Mouse (Mus musculus): ENCODE data around the gene Prok2. TPM values are rescaled to one million over a fixed set of nuclear protein-coding genes. Genes with fewer than 3 reads are reported as not detected.
A peak's percentile ranks its signal among the peaks of the same experiment; 100 is the strongest.

Prok2 gene
- total and polyA plus RNA-seq, 3 experiments, result 0.21 TPM; not detected in 2

DNA sequence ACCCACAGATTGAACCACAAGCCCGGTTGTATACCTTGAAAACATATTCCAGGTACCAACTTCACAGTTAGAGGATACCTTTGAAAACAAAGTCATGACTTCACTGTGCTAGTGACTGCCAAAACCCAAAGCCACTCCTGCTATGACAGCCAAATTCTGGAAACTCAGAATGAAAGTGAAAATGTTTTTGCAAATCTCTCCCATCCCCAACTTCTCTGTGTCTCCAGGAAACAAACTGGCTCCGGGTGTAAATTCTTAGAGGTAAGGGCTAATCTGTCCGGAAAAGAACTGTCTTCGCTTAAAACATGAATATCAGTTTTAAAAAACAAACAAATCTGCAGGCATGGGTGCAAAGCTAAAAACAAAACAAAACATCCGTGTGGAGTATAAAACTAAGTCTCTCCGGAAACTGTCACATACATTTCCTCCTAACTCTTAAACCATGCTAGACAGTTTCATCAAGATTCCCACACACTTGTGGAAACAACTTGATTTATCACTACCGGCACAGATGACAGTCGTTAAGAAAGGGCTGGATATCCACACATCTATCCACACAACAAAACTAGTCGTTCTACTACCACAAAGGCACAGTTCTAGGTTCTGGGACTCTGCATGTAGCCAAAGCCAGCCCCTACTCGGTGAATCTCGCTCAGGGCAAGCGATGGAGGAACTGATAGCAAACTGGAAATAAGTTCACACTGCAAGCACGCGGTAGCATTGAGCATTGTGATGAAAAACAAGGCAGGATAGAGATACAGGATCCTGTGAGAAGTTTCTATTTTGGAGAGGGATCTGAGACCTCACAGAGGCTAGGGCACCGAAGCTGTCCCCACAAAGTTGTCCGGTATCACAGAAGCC, 60.5 kb downstream of the Prok2 start:
- peak; percentile 71 for DNase-seq (ENCODE audit: extremely low read depth)
- Histone ChIP-seq H3K9me3 (replicated peaks; ENCODE audit: low read length) (no peaks in the 10 kb centered on the region), H3K4me3 (replicated peaks in 1 of 3; ENCODE audit: low read depth in 2 of 3, low read length in 2 of 3, poor library complexity in 1 of 3) (peak overlapping the region; percentile 81 to 93 (median 84)), H3K27ac (ENCODE audit: insufficient read depth, low read depth) (peak overlapping the region; percentile 55), H3K79me2 (replicated peaks; ENCODE audit: control insufficient read depth, extremely low read depth, insufficient read depth, poor library complexity, severe bottlenecking) (peaks cover 10% of the 10 kb centered on the region; the same call in 1 of the 2 replicates), H3K4me2 (ENCODE audit: insufficient read depth, low read depth, poor library complexity, severe bottlenecking) (peak overlapping the region; percentile 48), H3K9ac (ENCODE audit: insufficient read depth, low read depth) (peak overlapping the region; percentile 46), H3K27me3 (replicated peaks) (peaks cover 5% of the 10 kb centered on the region), H3K4me1 (ENCODE audit: control insufficient read depth in 1 of 2, insufficient read depth in 2 of 2) (peaks cover 24 to 37% of the 10 kb centered on the region in 2 experiments), H3K36me3 (replicated peaks in 1 of 2; ENCODE audit: control insufficient read depth in 1 of 2, insufficient read depth in 1 of 2, low read length in 1 of 2) (peaks cover 0 to 16% of the 10 kb centered on the region in 2 experiments)
- dilution Hi-C loops (cut with MboI; ENCODE audit: extremely low pct_ligation_motif_present, extremely low pct_unique_long_range_greater_than_20kb, low sequenced_read_pairs), result no loop called here
- in situ Hi-C loops (cut with MboI; ENCODE audit: low pct_ligation_motif_present, low pct_unique_long_range_greater_than_20kb, low sequenced_read_pairs), result loop anchor here (25.0 kb wide), 1 partner anchor 122 kb away; no protein-coding TSS in a partner anchor
- TF ChIP-seq MXI1 (IDR thresholded peaks at IDR 0.05; ENCODE audit: low read depth, low read length), result peak; percentile 41
- 0 out of 2 replicates have a peak, but pooled peaks have one; percentile 77 for TF ChIP-seq CHD1 (IDR thresholded peaks at IDR 0.05; ENCODE audit: low read depth, low read length)
- no peak for TF ChIP-seq TBP (conservative IDR thresholded peaks at IDR 0.05; ENCODE audit: low read depth, low read length)
- TF ChIP-seq ZMIZ1 (IDR thresholded peaks at IDR 0.05; ENCODE audit: low read depth, low read length), result 0 out of 2 replicates have a peak, but pooled peaks have one; percentile 37
- TF ChIP-seq USF1 (IDR thresholded peaks at IDR 0.05; ENCODE audit: low read depth, low read length), result no peak
- TF ChIP-seq NRF1 (IDR thresholded peaks at IDR 0.05; ENCODE audit: low read depth, low read length), result 0 out of 2 replicates have a peak, but pooled peaks have one; percentile 24
- no peak for TF ChIP-seq PAX5 (IDR thresholded peaks at IDR 0.05; ENCODE audit: low read length)
- no peak for TF ChIP-seq USF2 (conservative IDR thresholded peaks at IDR 0.05; ENCODE audit: low read depth, low read length)
- peak; percentile 91 for TF ChIP-seq ETS1 (conservative IDR thresholded peaks at IDR 0.05; ENCODE audit: low read depth, low read length)
- TF ChIP-seq GABPA (IDR thresholded peaks at IDR 0.05; ENCODE audit: insufficient replicate concordance, low read depth, low read length), result no peak
- TF ChIP-seq UBTF (IDR thresholded peaks at IDR 0.05; ENCODE audit: low read depth, low read length), result no peak
- no peak for TF ChIP-seq POLR2A (IDR thresholded peaks at IDR 0.05; ENCODE audit: low read depth, low read length)
- TF ChIP-seq ZNF384 (IDR thresholded peaks at IDR 0.05; ENCODE audit: low read depth, low read length), result no peak
- peak; percentile 89 for TF ChIP-seq RCOR1 (conservative IDR thresholded peaks at IDR 0.05; ENCODE audit: low read depth, low read length)
- TF ChIP-seq ELF1 (IDR thresholded peaks at IDR 0.05; ENCODE audit: low read depth, low read length), result peak; percentile 42; the same call in 1 of the 2 replicates
- no peak for TF ChIP-seq ZC3H11A (IDR thresholded peaks at IDR 0.05; ENCODE audit: low read depth, low read length)
- peak; percentile 93 for TF ChIP-seq EP300 (IDR thresholded peaks at IDR 0.05; ENCODE audit: low read length)
- TF ChIP-seq KAT2A (IDR thresholded peaks at IDR 0.05; ENCODE audit: insufficient replicate concordance, low read length), result 0 out of 2 replicates have a peak, but pooled peaks have one; percentile 29
- TF ChIP-seq SIN3A (IDR thresholded peaks at IDR 0.05; ENCODE audit: low read length), result peak; percentile 94
- TF ChIP-seq E2F4 (IDR thresholded peaks at IDR 0.05; ENCODE audit: insufficient replicate concordance, low read depth, low read length), result 0 out of 2 replicates have a peak, but pooled peaks have one; percentile 58
- TF ChIP-seq IRF4 (IDR thresholded peaks at IDR 0.05; ENCODE audit: low read depth, low read length), result peak; percentile 97
- TF ChIP-seq TCF12 (IDR thresholded peaks at IDR 0.05; ENCODE audit: low read depth, low read length), result peak; percentile 50; the same call in 1 of the 2 replicates
- peak; percentile 66; the same call in 1 of the 2 replicates for TF ChIP-seq MEF2A (IDR thresholded peaks at IDR 0.05; ENCODE audit: borderline replicate concordance, low read depth, low read length)
- TF ChIP-seq MAX (IDR thresholded peaks at IDR 0.05; ENCODE audit: low read length), result peak; percentile 13; the same call in 1 of the 2 replicates
- TF ChIP-seq MYC (IDR thresholded peaks at IDR 0.05; ENCODE audit: low read depth, low read length), result peak; percentile 33; the same call in 1 of the 2 replicates
- no peak for TF ChIP-seq CTCF (conservative IDR thresholded peaks at IDR 0.05 in 1 of 2, IDR thresholded peaks at IDR 0.05 in 1 of 2; ENCODE audit: low read depth in 2 of 2, low read length in 2 of 2)
- TF ChIP-seq JUND (conservative IDR thresholded peaks at IDR 0.05; ENCODE audit: low read depth, low read length), result peak; percentile 92
- TF ChIP-seq RAD21 (IDR thresholded peaks at IDR 0.05; ENCODE audit: low read depth, low read length), result no peak
- peak; percentile 69 for TF ChIP-seq CHD2 (IDR thresholded peaks at IDR 0.05; ENCODE audit: low read length)
- peak; percentile 32 for TF ChIP-seq HCFC1 (IDR thresholded peaks at IDR 0.05; ENCODE audit: low read depth, low read length)
- TF ChIP-seq NELFE (IDR thresholded peaks at IDR 0.05; ENCODE audit: low read depth, low read length), result peak; percentile 38; the same call in 1 of the 2 replicates
- TF ChIP-seq POLR2AphosphoS2 (IDR thresholded peaks at IDR 0.05; ENCODE audit: low read depth, low read length), result no peak
- TF ChIP-seq BHLHE40 (IDR thresholded peaks at IDR 0.05; ENCODE audit: low read depth, low read length), result peak; percentile 68
- peak; percentile 77; the same call in 1 of the 2 replicates for TF ChIP-seq MAZ (IDR thresholded peaks at IDR 0.05; ENCODE audit: low read depth, low read length)
- no peak for TF ChIP-seq ZKSCAN1 (IDR thresholded peaks at IDR 0.05; ENCODE audit: borderline replicate concordance, low read depth, low read length)
- no peak for TF ChIP-seq SMC3 (IDR thresholded peaks at IDR 0.05; ENCODE audit: low read depth, low read length)
- TF ChIP-seq MAFK (IDR thresholded peaks at IDR 0.05; ENCODE audit: insufficient replicate concordance, low read length), result peak; percentile 69
